Mouse (Mus musculus): Measurements from ENCODE around the gene Fgfr2.
"Not testable (repeated sequence)": the region's sequence is repeated elsewhere in the genome, so short reads cannot be mapped to it uniquely, and the experiment has no call there.

Fgfr2 gene

GRCm38 (mm10) chr7:130148906-130149305 lies 2974.2 kb downstream of the Fgfr2 start:
- no peak for DNase-seq

GRCm38 (mm10) chr7:130147230-130147629 lies 2975.9 kb downstream of the Fgfr2 start:
- DNase-seq: no peak

- DNase-seq: no peak
These were observed 2977.9 kb downstream of the Fgfr2 start for GRCm38 (mm10) chr7:130145211-130145610.

- no peak for DNase-seq
These were observed 2979.8 kb downstream of the Fgfr2 start for GRCm38 (mm10) chr7:130143371-130143770.

- DNase-seq: no peak
These were observed 2981.9 kb downstream of the Fgfr2 start for GRCm38 (mm10) chr7:130141088-130141873.

- DNase-seq: no peak
These were observed 2988.2 kb downstream of the Fgfr2 start for GRCm38 (mm10) chr7:130134924-130135365.

GRCm38 (mm10) chr7:130134428-130134827 lies 2988.7 kb downstream of the Fgfr2 start:
- DNase-seq: not testable (repeated sequence)

GRCm38 (mm10) chr7:130130226-130130625 lies 2992.9 kb downstream of the Fgfr2 start:
- DNase-seq: no peak

GRCm38 (mm10) chr7:130129359-130129960 lies 2993.7 kb downstream of the Fgfr2 start:
- DNase-seq: no peak

- no peak for DNase-seq
These were observed 3001.6 kb downstream of the Fgfr2 start for GRCm38 (mm10) chr7:130121507-130121906.

- DNase-seq: no peak
These were observed 3003.7 kb downstream of the Fgfr2 start for GRCm38 (mm10) chr7:130119466-130119865.

- DNase-seq: no peak
These were observed 3004.4 kb downstream of the Fgfr2 start for GRCm38 (mm10) chr7:130118726-130119125.

- DNase-seq: no peak
These were observed 3005.6 kb downstream of the Fgfr2 start for GRCm38 (mm10) chr7:130117466-130118123.

- peak; percentile 69 for DNase-seq
These were observed 3008.7 kb downstream of the Fgfr2 start for GRCm38 (mm10) chr7:130114436-130114835.
